Mouse (Mus musculus) midbrain, embryonic 13.5 days (tissue): ENCODE measurements at regions not wholly inside any gene's neighbourhood (a gene's known extent, or its start where the extent isn't known, plus 50 kb on each side); places are given as distances from the start of the nearest gene placed in this dataset.

Source experiments
- ATAC-seq: fragments of 200-750 bp; cut with Nextera tagmentation; 2 replicates; pipeline ENCODE4 v1.8.0; 2017; ENCODE audit warnings: mild to moderate bottlenecking, moderate TSS enrichment, moderate library complexity
- H3K27ac ChIP-seq: fragments of 300-500 bp; sonication (generic); 2 replicates; pipeline ENCODE4 v1.5.1; 2015; ENCODE audit warnings: inconsistent platforms, mild to moderate bottlenecking, moderate library complexity
- H3K27me3 ChIP-seq: fragments of 300-500 bp; sonication (generic); 2 replicates; pipeline ENCODE4 v1.6.1; 2015; ENCODE audit warnings: mild to moderate bottlenecking, inconsistent platforms
- H3K36me3 ChIP-seq: fragments of 300-500 bp; sonication (generic); 2 replicates; pipeline ENCODE4 v1.6.1; 2015; ENCODE audit warnings: mild to moderate bottlenecking, inconsistent platforms
- H3K4me1 ChIP-seq: fragments of 300-500 bp; sonication (generic); replicated peaks from 2 replicates; pipeline ENCODE4 v1.6.1; 2015; ENCODE audit warnings: inconsistent platforms
- H3K4me2 ChIP-seq: fragments of 300-500 bp; sonication (generic); replicated peaks from 2 replicates; pipeline ENCODE4 v1.6.1; 2015; ENCODE audit warnings: moderate library complexity, mild to moderate bottlenecking, inconsistent platforms
- H3K4me3 ChIP-seq: fragments of 300-500 bp; sonication (generic); replicated peaks from 2 replicates; pipeline ENCODE4 v1.5.1; 2015; ENCODE audit warnings: mild to moderate bottlenecking, inconsistent platforms
- H3K9ac ChIP-seq: fragments of 300-500 bp; sonication (generic); replicated peaks from 2 replicates; pipeline ENCODE4 v1.6.1; 2015; ENCODE audit warnings: mild to moderate bottlenecking, inconsistent platforms
- H3K9me3 ChIP-seq: fragments of 300-500 bp; sonication (generic); 2 replicates; pipeline ENCODE4 v1.6.1; 2016; ENCODE audit warnings: mild to moderate bottlenecking, inconsistent platforms
- WGBS: fragments of 180-500 bp; shearing (Covaris S2); methylation state at CpG from one replicate; pipeline ENCODE4 v1.1.7; 2015; 5-methylcytosine and 5-hydroxymethylcytosine counted together

GRCm38 (mm10) chr8:35942515-35942914 lies 176.9 kb downstream of the Gm19410 start:
- Histone ChIP-seq H3K4me3 (no peak overlapping the region), H3K9me3 (no peaks in the 10 kb centered on the region), H3K36me3 (no peaks in the 10 kb centered on the region), H3K4me1 (no peaks in the 10 kb centered on the region), H3K9ac (no peak overlapping the region), H3K27me3 (no peaks in the 10 kb centered on the region), H3K27ac (no peak overlapping the region), H3K4me2 (no peak overlapping the region)
- 90% methylated on average over 6 of the region's 6 CpGs for WGBS
- ATAC-seq, result no peak

GRCm38 (mm10) chr8:35943686-35944085 lies 178.1 kb downstream of the Gm19410 start:
- H3K27ac ChIP-seq, result no peak overlapping the region
- H3K27me3 ChIP-seq, result no peaks in the 10 kb centered on the region
- ATAC-seq, result no peak
- no peaks in the 10 kb centered on the region for H3K9me3 ChIP-seq
- no peak overlapping the region for H3K4me2 ChIP-seq
- no peak overlapping the region for H3K4me3 ChIP-seq
- no peaks in the 10 kb centered on the region for H3K36me3 ChIP-seq
- H3K9ac ChIP-seq, result no peak overlapping the region
- H3K4me1 ChIP-seq, result no peaks in the 10 kb centered on the region
- WGBS, result 89% methylated on average over 3 of the region's 3 CpGs

- Histone ChIP-seq H3K9me3 (no peaks in the 10 kb centered on the region), H3K9ac (no peak overlapping the region), H3K27me3 (no peaks in the 10 kb centered on the region), H3K27ac (no peak overlapping the region), H3K4me3 (no peak overlapping the region), H3K36me3 (no peaks in the 10 kb centered on the region), H3K4me2 (no peak overlapping the region), H3K4me1 (no peaks in the 10 kb centered on the region)
- no peak for ATAC-seq
- 91% methylated on average over 4 of the region's 4 CpGs for WGBS
Measured at GRCm38 (mm10) chr8:35944461-35944860, 178.9 kb downstream of the Gm19410 start.

GRCm38 (mm10) chr8:35946539-35946940 lies 180.9 kb downstream of the Gm19410 start:
- H3K4me1 ChIP-seq, result no peaks in the 10 kb centered on the region
- 49% methylated on average over 1 of the region's 1 CpGs for WGBS
- no peak overlapping the region for H3K4me2 ChIP-seq
- no peaks in the 10 kb centered on the region for H3K27me3 ChIP-seq
- no peaks in the 10 kb centered on the region for H3K9me3 ChIP-seq
- H3K36me3 ChIP-seq, result no peaks in the 10 kb centered on the region
- no peak overlapping the region for H3K9ac ChIP-seq
- no peak overlapping the region for H3K27ac ChIP-seq
- H3K4me3 ChIP-seq, result no peak overlapping the region
- no peak for ATAC-seq

- no peak overlapping the region for H3K4me2 ChIP-seq
- H3K4me3 ChIP-seq, result no peak overlapping the region
- H3K4me1 ChIP-seq, result no peaks in the 10 kb centered on the region
- no peaks in the 10 kb centered on the region for H3K36me3 ChIP-seq
- 95% methylated on average over 2 of the region's 2 CpGs for WGBS
- no peaks in the 10 kb centered on the region for H3K9me3 ChIP-seq
- no peak overlapping the region for H3K9ac ChIP-seq
- H3K27me3 ChIP-seq, result no peaks in the 10 kb centered on the region
- H3K27ac ChIP-seq, result no peak overlapping the region
- no peak for ATAC-seq
Measured at GRCm38 (mm10) chr8:35948146-35948545, 182.6 kb downstream of the Gm19410 start.

- no peaks in the 10 kb centered on the region for H3K36me3 ChIP-seq
- no peak overlapping the region for H3K27ac ChIP-seq
- 73% methylated on average over 9 of the region's 9 CpGs for WGBS
- no peak overlapping the region for H3K4me3 ChIP-seq
- ATAC-seq, result no peak
- no peaks in the 10 kb centered on the region for H3K27me3 ChIP-seq
- H3K4me2 ChIP-seq, result no peak overlapping the region
- H3K9ac ChIP-seq, result no peak overlapping the region
- no peaks in the 10 kb centered on the region for H3K4me1 ChIP-seq
- no peaks in the 10 kb centered on the region for H3K9me3 ChIP-seq
Measured at GRCm38 (mm10) chr8:35948751-35949183, 183.2 kb downstream of the Gm19410 start.

GRCm38 (mm10) chr8:35955506-35955905 lies 189.9 kb downstream of the Gm19410 start:
- ATAC-seq, result no peak
- Histone ChIP-seq H3K4me1 (peaks cover 13% of the 10 kb centered on the region), H3K9ac (no peak overlapping the region), H3K36me3 (no peaks in the 10 kb centered on the region), H3K4me2 (no peak overlapping the region), H3K27me3 (no peaks in the 10 kb centered on the region), H3K27ac (no peak overlapping the region), H3K9me3 (no peaks in the 10 kb centered on the region), H3K4me3 (no peak overlapping the region)
- WGBS, result 88% methylated on average over 2 of the region's 2 CpGs

- no peak overlapping the region for H3K4me3 ChIP-seq
- no peak overlapping the region for H3K4me2 ChIP-seq
- peak; percentile 69; the same call in 1 of the 2 replicates for ATAC-seq
- no peak overlapping the region for H3K9ac ChIP-seq
- H3K27me3 ChIP-seq, result no peaks in the 10 kb centered on the region
- no peaks in the 10 kb centered on the region for H3K36me3 ChIP-seq
- 15% methylated on average over 2 of the region's 2 CpGs for WGBS
- H3K9me3 ChIP-seq, result no peaks in the 10 kb centered on the region
- no peak overlapping the region for H3K27ac ChIP-seq
- H3K4me1 ChIP-seq, result peaks cover 21% of the 10 kb centered on the region
Measured at GRCm38 (mm10) chr8:35956319-35956718, 190.7 kb downstream of the Gm19410 start.

GRCm38 (mm10) chr8:35959201-35959600 lies 193.6 kb downstream of the Gm19410 start:
- Histone ChIP-seq H3K27me3 (no peaks in the 10 kb centered on the region), H3K36me3 (no peaks in the 10 kb centered on the region), H3K4me2 (no peak overlapping the region), H3K9me3 (no peaks in the 10 kb centered on the region), H3K9ac (no peak overlapping the region), H3K4me1 (peaks cover 28% of the 10 kb centered on the region), H3K4me3 (no peak overlapping the region), H3K27ac (no peak overlapping the region)
- 83% methylated on average over 4 of the region's 4 CpGs for WGBS
- no peak for ATAC-seq

GRCm38 (mm10) chr8:35960867-35961614 lies 195.5 kb downstream of the Gm19410 start:
- H3K4me1 ChIP-seq, result peaks cover 24% of the 10 kb centered on the region
- no peaks in the 10 kb centered on the region for H3K36me3 ChIP-seq
- WGBS, result 63% methylated on average over 9 of the region's 9 CpGs
- no peaks in the 10 kb centered on the region for H3K27me3 ChIP-seq
- no peaks in the 10 kb centered on the region for H3K9me3 ChIP-seq
- ATAC-seq, result 0 out of 2 replicates have a peak, but pooled peaks have one; percentile 53
- H3K4me3 ChIP-seq, result no peak overlapping the region
- H3K9ac ChIP-seq, result no peak overlapping the region
- no peak overlapping the region for H3K4me2 ChIP-seq
- H3K27ac ChIP-seq, result no peak overlapping the region

GRCm38 (mm10) chr8:35961615-35962220 lies 196.1 kb downstream of the Gm19410 start:
- no peak overlapping the region for H3K27ac ChIP-seq
- no peaks in the 10 kb centered on the region for H3K36me3 ChIP-seq
- no peaks in the 10 kb centered on the region for H3K27me3 ChIP-seq
- no peak overlapping the region for H3K4me3 ChIP-seq
- peak overlapping the region; percentile 10; the same call in 1 of the 2 replicates for H3K4me2 ChIP-seq
- WGBS, result 51% methylated on average over 20 of the region's 20 CpGs
- no peak overlapping the region for H3K9ac ChIP-seq
- H3K4me1 ChIP-seq, result peaks cover 18% of the 10 kb centered on the region
- no peak for ATAC-seq
- no peaks in the 10 kb centered on the region for H3K9me3 ChIP-seq

GRCm38 (mm10) chr8:35964932-35965331 lies 199.3 kb downstream of the Gm19410 start:
- Histone ChIP-seq H3K4me1 (peaks cover 17% of the 10 kb centered on the region), H3K27ac (no peak overlapping the region), H3K9ac (no peak overlapping the region), H3K4me3 (no peak overlapping the region), H3K36me3 (no peaks in the 10 kb centered on the region), H3K9me3 (no peaks in the 10 kb centered on the region), H3K4me2 (no peak overlapping the region), H3K27me3 (no peaks in the 10 kb centered on the region)
- WGBS, result 67% methylated on average over 1 of the region's 1 CpGs
- no peak for ATAC-seq
